Mouse (Mus musculus) left cerebral cortex, postnatal 10 days (tissue): ENCODE measurements around the gene Iffo2. TPM values are rescaled to one million over a fixed set of nuclear protein-coding genes. Genes with fewer than 3 reads are reported as not detected.
"Not testable (repeated sequence)": the region's sequence is repeated elsewhere in the genome, so short reads cannot be mapped to it uniquely, and the experiment has no call there.

ENCODE experiments used
- DNase-seq, 2 experiments: peaks; one replicate each; pipeline ENCODE4 v3.0.0; 2021 to 2022; ENCODE audit warnings: low spot score in 2 of 2, mixed read lengths in 1 of 2; ENCODE audit errors: extremely low spot score in 1 of 2
- intact Hi-C: fragments of 180-260 bp; cut with DNase I; formaldehyde crosslinking; loops from one replicate; pipeline ENCODE4 v1.15.1; 2025
- total RNA-seq, 2 experiments: library from RNA; stranded (reverse); gene quantifications; 2 replicates each; pipeline ENCODE4 v1.2.3; 2021

Gene Iffo2
- 10 to 100 TPM; 18.4 to 18.9 TPM for total RNA-seq

DNA sequence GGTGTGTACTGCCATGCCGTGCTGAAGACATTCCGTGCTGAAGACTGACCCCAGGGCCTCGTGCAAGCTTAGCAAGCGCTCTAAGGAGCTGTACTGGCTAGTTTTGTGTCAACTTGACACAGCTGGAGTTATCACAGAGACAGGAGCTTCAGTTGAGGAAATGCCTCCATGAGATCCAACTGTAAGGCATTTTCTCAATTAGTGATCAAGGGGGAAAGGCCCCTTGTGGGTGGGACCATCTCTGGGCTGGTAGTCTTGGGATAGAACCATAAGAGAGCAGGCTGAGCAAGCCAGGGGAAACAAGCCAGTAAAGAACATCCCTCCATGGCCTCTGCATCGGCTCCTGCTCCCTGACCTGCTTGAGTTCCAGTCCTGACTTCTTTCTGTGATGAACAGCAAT, at the start of gene Iffo2:
TSS of gene Iffo2 (plus strand) at position 301 of the 400 bp plus-strand sequence.
- intact Hi-C loops, DNase-seq: not testable (repeated sequence)

DNA sequence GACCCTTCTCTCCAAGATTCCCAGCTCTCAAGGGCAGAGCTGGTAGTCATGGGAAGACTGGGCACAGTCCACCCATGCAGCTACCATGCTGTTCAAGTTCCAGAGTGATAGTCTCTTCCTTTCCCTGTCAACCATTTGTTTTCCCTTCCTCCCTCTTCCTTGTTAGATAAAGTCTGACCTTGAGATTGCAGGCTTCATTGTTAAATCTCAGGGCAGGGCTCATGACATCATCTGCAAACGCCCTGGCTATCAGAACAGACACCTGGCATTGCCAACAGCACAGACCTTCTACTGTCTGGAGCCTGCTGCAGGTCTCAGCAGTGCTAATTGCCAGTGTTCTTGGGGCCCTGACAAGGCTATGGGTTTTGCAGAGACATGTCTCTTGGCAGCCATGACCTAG, 48.9 kb upstream of the Iffo2 start:
- no peak for DNase-seq
- intact Hi-C loops = no loop called here

DNA sequence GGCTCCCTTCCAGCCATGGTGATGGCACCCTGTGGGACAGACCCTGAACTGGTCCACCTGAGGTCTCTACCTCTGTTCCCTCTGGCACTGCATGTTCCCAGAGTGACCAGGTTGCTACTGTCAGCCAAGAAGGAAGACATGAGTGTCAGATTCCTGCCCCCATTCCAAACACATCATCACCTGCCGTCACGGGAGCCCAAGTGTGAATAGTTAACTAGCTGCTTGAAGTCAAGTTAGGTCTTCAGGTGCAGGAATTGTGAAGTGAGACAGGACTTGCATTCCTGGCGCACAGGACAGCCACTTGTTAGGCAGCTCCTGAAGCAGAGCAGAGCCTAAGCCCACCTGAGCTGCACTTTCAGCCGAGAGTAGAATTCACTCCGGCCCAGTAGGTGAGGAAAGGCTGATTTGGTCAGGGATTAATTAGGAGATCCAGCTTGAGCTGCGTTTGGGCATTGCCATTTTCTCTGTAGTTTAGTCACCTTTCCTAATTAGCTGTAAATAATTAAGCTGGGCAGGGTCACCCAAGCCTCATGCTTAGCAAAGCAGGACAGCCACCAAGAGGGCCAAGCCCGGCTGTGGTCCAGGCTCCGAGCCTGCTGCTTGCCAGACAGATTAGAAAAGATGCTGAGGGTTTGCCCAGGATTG, 46.8 kb upstream of the Iffo2 start:
- DNase-seq = no peak
- intact Hi-C loops = no loop called here

DNA sequence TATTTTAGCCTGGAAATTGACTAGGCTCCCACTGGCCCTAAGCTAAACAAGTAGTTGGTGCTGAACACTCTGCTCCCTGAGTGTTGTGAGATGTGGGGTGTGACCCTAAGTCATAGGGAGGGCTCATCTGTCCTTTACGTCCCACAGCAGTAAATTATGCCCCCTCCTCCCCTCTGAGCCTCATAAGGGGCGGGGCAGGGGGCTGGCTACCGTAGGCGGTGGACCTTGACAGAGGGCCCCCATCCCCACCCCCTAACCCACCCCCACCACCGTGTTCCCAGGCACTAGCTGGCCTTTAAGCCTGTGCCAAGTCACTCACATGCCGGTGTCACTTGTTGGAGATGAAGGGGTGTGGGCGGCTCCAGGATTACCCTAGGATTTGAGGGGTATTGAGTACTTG, 45.9 kb upstream of the Iffo2 start:
- no peak for DNase-seq
- intact Hi-C loops = no loop called here

DNA sequence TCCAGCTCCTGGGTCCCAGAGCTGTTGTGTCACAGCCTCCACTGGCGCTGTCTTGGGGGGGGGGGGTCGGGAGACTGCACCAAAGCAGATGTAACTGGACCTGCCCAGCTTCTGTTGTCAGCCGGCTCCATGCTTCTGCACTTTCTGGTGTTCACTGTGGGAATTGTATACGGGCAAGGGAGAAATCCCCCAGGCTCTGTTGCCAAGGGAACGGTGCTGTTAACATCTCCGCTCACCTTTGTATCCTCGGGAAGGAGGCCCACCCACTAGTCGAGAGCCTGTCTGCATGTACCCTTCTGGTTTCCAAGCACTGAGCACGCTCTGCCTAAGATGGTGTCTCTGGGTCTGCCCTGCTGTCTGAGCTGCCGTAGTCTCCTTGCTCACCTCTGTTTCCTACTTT, 43.3 kb upstream of the Iffo2 start:
- intact Hi-C loops = no loop called here
- no peak for DNase-seq

DNA sequence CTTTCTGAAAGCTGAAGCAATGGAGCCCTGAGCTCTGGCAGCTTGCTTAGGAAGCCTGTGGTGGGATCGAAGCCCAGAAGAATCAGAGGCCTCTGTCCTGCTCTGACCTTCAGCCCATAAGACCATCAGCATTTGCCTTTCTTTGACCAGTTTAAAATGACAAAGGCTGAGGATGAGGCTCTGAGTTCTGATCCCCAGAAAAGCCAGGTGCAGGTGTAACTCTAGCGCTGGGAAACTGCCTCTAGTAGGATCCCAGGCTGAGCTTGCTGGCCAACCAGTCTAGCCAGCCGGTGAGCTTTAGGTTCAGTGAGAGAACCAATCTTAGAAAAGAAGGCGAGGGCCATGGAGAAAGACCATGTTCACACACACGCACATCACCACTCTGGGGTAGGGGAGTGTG, 42.0 kb upstream of the Iffo2 start:
- intact Hi-C loops = no loop called here
- no peak for DNase-seq

DNA sequence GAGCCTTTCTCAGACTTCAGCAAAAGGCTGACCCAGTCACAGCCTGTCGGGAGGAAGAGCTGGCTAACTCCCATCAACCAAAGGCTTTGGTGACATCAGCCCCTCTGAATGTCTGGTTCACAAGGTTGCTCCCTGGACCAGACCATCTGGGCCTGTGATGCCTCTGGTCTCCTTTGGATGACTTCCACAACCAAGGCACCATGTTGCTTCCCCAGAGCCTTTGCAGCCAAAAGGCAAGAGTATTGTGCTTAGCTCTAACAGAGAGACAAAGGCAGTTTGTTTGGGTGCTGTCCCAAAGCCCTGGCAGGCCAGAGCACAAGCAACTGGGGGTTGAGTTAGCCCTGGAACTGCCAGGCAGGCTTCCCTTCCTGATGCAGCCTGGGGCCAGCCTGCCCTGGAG, 40.4 kb upstream of the Iffo2 start:
- intact Hi-C loops = loop anchor here (10.0 kb wide), 1 partner anchor 365 kb away; no protein-coding TSS in a partner anchor
- peak; percentile 33 to 36 for DNase-seq

DNA sequence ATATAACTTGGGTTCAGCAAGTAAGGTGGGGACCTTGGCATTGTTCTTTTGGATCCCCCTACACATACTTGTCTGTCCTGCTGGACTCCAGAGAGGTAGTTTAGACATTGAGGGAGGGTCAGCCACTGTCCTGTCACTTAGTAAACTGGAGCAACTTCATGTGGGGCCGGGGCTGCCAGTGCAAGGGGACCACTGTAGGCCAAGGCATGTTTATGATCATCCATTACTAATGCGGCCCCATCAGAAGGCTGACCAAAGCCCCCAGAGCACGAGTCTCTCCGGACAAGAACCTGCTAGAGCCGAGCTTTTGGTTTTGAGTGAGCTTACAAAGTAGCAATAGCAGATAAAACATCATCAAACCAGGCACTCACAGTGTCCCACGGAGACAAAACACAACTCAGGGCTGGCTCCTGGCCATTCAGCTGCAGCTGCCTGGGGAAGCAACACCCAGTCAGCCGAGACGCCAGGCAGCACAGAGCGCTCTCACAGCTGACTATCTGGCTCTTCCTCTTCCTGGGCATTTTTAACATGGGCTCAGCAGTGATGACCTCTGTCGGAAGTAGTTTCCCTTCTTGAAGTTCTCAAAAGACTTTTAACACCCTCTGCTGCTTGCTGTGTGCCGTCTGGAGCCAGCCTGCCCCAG, 39.8 kb upstream of the Iffo2 start:
- intact Hi-C loops = loop anchor here (10.0 kb wide), 1 partner anchor 364 kb away; no protein-coding TSS in a partner anchor
- DNase-seq = peak in 1 of 2 experiments; percentile 80

DNA sequence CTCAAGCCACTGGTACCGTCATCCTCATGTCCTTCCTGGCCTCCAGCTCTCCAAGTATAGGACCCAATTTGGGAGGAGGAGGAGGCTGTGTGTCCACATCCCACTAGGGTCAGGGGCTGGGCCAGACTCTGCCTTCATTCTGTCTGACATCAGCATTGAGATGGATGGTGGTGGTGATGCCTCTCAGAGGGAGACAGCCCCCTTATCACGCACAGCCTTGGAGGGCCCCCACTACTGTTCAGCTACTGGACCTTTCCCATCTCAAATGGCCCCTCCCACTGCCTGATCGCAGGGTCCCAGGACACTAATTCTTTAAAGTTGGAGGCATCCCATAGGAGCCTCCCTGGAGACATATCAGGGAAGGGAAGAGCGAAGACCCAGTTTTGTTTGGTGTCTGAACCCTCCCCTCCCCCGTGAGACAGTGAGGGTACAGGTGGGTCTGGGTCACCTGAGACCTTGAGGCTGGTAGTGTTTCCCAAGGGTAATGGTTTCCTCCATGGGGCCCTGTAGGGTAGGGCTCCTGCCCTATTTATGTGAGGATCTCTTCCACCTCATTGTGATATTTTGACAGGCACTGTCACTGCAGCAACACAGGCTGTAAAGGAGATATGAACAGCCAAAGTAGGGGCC, 38.7 kb upstream of the Iffo2 start:
- intact Hi-C loops = loop anchor here (10.0 kb wide), 1 partner anchor 363 kb away; no protein-coding TSS in a partner anchor

DNA sequence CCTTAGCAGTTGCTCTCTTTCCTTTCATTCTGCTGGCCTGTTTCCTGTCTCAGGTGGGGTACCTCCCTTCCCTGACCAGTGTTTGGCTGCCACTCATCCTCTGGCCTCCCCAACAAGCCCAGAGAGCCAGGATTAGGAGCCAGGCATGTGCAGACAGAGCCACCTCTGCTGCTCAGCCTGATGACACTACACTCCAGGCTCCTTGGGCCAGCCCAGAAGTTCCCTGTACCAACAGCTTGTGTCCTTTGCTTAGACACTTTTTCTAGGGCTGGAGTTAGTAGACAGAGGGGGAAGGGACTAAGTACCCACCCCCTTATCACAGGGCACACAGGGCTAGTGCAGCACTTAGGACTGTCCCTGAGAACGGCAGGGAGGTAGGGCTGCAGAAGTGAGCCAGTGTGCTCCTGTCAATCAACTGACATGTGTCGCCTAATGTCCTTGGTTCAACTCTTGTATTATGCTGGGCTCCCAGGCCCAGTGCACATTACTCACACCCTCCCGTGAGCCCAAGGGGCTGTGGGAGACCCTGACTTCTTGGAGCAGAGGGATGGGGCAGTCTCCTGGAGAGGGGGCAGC, 38.0 kb upstream of the Iffo2 start:
- DNase-seq = peak in 1 of 2 experiments; percentile 12
- intact Hi-C loops = loop anchor here (10.0 kb wide), 1 partner anchor 362 kb away; no protein-coding TSS in a partner anchor

More for the DNA sequence above, 38.7 kb upstream of the Iffo2 start:
- DNase-seq = no peak

DNA sequence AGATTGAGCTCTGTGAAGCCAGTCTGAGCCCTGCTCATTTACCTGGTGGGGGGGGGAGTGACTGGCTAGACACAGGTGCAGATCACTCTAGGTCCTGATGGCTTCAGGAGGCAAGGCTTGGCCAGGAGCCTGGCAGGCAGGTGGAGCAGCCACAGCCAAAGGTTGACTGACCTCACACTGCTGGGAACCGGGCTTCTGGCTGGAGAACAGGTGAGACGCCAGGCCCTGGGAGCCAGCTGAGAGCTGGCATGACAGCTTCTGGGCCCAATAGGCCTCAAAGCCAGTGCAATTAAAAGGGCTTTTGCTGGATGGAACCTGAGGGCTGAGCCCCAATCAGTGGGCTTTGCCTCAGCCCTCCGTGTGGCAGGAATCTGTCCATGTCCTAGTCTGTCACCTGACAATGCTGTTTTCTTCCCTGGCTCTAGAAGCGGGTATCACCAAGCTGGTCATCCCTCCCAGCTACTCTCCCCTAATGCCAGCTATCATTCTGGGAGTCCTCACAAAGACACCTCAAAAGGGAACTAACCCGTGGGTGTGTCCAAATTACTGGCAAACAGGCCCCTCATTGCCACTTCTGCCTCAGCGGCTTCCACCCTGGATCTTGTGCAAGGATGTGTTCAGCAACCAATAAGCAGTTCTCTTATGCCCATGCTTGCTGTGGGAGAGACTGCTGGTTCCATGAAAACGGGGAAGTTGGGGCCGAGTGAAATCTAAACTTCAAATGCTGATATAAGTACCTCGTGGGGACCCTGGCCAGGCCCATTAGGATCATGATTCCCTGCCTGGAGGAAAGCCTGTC, 36.9 kb upstream of the Iffo2 start:
- intact Hi-C loops = loop anchor here (10.0 kb wide), 1 partner anchor 361 kb away; no protein-coding TSS in a partner anchor
- no peak for DNase-seq

DNA sequence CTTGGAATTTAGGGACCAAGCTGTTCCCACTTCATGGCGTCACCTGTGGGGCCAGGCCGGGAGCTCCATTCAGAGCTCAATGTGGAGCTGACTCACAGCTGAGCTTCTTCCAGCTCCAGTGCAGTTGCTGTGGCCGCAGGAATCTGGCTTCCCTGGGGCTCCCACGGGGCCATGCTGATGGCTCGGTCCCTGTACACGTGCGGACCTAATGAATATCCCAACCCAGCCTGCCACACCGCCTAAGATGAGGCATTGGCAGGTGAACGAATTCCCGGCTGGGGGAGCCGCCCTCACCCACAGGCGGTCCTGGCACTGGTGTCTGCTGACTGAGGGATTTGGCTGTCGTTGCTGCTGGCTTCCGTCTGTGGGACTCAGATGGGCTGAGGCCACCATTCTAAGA, 29.5 kb upstream of the Iffo2 start:
- intact Hi-C loops = no loop called here
- peak in 1 of 2 experiments; percentile 45 for DNase-seq

DNA sequence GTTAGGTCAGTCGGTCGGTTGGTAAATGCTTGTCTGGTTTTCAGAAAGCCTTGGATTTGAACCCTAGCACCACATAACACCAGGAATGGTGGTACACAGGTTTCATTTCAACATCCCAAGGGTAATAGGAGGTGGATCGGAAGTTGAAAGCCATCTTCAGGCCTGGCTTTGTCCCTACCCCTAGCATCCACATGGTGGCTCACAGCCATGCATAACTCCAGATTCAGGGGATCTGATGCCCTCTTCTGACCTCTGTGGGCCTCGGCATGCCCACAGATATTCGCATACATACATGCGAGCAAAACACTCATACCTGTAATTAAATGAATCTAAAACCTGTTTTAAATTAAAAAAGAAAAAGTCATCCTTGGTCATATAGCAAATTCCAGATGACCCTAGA, 28.6 kb upstream of the Iffo2 start:
- DNase-seq = no peak
- intact Hi-C loops = no loop called here

DNA sequence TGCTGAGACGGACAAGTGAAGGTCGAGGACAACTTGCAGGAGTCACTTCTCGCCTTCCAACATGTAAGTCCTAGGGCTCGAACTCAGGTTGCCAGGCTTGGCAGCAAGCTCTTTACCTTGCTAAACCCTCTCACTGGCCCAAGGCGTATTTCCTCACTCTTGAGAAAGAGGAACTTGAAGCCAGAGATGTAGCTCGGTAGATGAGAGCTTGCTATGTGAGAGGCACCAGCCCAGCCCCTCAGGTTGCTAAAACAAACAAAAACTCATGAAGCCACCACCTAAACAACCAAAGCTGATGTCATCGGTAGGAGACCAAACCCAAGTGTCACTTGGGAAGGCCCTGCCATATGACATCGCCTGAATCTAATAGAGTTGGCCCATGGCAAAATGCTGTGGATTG, 26.4 kb upstream of the Iffo2 start:
- intact Hi-C loops = no loop called here
- no peak for DNase-seq

DNA sequence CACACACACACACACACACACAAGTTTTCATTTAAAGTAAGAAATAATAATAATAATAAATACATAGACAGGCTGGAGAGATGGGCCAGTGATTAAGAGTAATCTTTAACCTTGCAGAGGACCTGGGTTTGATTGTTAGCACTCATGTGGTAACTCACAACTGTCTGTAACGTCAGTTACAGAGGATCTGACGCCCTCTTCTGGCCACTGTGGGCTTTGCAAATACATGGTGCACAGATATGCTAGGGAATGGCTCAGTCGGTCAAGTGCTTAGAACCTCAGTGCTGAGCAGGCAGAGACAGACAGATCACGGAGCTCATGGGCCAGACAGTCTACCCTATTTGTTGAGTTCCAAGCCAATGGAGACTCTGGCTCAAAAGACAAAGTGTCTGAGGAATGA, 24.6 kb upstream of the Iffo2 start:
- intact Hi-C loops = loop anchor here (5.0 kb wide), 1 partner anchor 67 kb away; no protein-coding TSS in a partner anchor

DNA sequence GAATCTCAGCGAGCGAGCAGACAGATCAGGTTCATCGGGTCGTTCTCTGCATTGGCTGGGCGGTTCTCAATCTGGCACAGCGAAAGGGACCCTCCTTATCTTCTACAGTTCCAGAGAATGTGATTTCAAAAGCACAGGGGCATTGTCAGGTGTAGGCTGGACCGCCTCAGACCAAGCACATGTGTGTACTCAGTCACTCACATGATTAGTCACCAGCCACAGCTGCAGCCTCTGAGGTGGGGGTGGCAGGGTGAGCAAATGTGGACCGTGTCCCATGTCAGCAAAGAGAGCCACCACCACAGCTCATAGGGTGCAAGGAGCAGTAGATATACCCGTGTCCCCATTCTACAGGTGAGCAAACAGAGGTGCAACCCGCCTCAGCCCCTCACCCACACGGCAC, 23.6 kb upstream of the Iffo2 start:
- intact Hi-C loops = loop anchor here (5.0 kb wide), 1 partner anchor 66 kb away; no protein-coding TSS in a partner anchor
- no peak for DNase-seq

More for the DNA sequence above, 24.6 kb upstream of the Iffo2 start:
- no peak for DNase-seq

DNA sequence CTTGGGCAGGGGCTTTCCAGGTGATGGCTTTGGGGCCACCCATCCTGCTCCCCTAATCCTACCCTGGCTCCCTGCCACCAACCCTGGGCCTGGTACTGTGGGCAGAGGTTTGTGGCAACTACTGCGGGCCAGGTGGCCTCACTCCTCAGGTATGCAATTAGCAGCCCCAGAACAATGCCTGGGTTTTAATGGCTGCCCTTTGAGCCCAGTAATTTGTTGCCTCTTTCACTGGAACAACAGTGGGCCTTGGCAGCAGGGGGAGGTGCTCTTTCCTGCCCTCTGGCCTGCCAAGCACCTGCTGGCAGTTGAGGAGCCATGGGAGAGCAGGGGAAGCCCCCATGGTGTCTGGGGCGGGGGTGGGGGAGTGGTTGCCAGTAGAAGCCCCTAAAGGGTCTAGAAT, 21.3 kb upstream of the Iffo2 start:
- no peak for DNase-seq
- intact Hi-C loops = loop anchor here (5.0 kb wide), 1 partner anchor 63 kb away; no protein-coding TSS in a partner anchor

DNA sequence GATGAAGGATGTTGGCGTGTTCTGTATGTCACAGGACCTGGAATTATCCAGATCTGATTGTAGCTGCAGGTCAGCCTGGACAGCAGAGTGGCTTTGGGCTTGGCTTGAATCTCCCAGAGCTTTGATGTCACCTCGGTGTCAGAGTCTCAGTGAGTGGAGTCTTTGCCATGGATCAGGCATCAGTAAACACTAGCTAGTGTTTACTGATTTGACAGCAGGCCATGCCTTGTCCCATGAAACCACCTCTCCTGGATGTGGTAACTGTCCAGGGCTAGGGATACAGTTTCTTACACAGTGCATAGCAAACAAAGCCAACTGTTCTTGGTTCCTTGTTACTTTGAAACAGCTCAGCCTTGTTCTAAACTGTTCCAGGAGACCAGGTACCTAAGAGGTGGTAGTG, 18.8 kb upstream of the Iffo2 start:
- intact Hi-C loops = no loop called here
- no peak for DNase-seq

DNA sequence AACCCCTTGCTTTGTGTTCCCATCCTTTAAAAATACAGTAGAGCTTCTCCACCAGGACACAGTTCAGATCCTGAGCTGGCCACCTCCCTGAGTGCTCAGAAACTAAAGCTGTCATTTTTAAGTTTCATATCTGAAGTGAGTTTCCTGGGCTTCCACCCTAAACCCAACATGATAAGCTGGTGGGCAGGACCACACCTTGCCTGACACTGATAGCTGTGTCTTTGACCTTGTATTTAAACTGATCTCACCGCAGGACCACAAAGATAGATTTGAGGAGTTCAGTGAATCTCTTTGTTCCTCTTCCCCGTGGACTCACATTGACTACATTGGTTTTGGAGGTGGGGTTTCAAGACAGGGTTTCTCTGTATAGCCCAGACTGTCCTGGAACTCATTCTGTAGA, 17.4 kb upstream of the Iffo2 start:
- intact Hi-C loops = no loop called here
- no peak for DNase-seq
